Mouse (Mus musculus) small intestine, adult 2 months (tissue): Measurements from ENCODE around the gene H2-DMb2.

Source experiments
- CTCF ChIP-seq: fragments of 200-500 bp; IDR thresholded peaks from 2 replicates; pipeline ENCODE4 v1.5.1; 2012; ENCODE audit warnings: low read depth, mild to moderate bottlenecking, control low read depth, inconsistent platforms, low read length, moderate library complexity, mixed read lengths; ENCODE audit not compliant: insufficient replicate concordance, insufficient read length; ENCODE audit errors: extremely low read depth
- POLR2A ChIP-seq: fragments of 200-500 bp; IDR thresholded peaks from 2 replicates; pipeline ENCODE4 v1.6.1; 2012; ENCODE audit warnings: low read depth, mild to moderate bottlenecking, control low read depth, inconsistent platforms, low read length, moderate library complexity

DNA sequence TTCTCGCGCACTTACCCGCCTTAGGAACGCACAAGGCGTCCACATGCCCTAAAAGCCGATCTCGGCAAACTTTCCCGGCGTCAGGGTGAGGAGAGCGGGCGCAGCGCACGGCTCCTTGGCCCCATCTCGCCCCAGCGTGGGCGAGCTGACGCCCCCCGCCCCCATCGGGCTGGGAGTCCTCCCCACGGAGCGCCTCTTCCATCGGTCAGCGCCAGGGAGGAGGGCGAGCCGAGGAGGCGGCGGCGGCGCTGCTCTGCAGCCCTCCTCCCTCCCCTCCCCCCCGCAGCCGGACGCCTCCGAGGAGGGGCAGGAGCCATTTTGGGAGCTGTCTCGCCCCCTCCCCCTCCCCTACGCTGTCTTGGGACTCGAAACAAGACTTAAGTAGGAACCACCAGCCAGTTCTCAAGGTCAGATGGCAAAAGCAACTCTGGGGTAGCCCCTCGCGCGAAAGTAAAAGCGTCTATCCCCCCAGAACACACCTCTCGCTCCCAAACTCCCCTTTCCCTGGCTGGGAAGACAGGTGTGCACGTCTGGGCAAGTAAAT, 22.9 kb upstream of the H2-DMb2 start:
- no peak for TF ChIP-seq POLR2A
- TF ChIP-seq CTCF: no peak
